Mouse (Mus musculus) myocyte (in vitro differentiated cells): Measurements from ENCODE around the gene Slc25a10. TPM values are rescaled to one million over a fixed set of nuclear protein-coding genes. Genes with fewer than 3 reads are reported as not detected.

Experiments
- H3K27me3 ChIP-seq: one replicate; pipeline ENCODE4 v1.6.1; 2011; ENCODE audit not compliant: control insufficient read depth, insufficient read depth, insufficient read length
- H3K36me3 ChIP-seq: one replicate; pipeline ENCODE4 v1.6.1; 2011; ENCODE audit not compliant: control insufficient read depth, insufficient read depth
- H3K4me2 ChIP-seq: one replicate; pipeline ENCODE4 v1.6.1; 2011; ENCODE audit warnings: low read depth, control low read depth
- H3K4me3 ChIP-seq: one replicate; pipeline ENCODE4 v1.5.1; 2011; ENCODE audit warnings: mild to moderate bottlenecking, control low read depth, moderate library complexity
- H3K79me2 ChIP-seq: one replicate; pipeline ENCODE4 v1.6.1; 2011; ENCODE audit not compliant: control insufficient read depth, insufficient read depth
- H3ac ChIP-seq: one replicate; pipeline ENCODE4 v1.6.1; 2011; ENCODE audit not compliant: control insufficient read depth, insufficient read length
- CEBPB ChIP-seq: IDR thresholded peaks from 2 replicates; pipeline ENCODE4 v1.6.1; 2011; ENCODE audit warnings: mild to moderate bottlenecking, moderate library complexity; ENCODE audit not compliant: poor library complexity, insufficient read depth, severe bottlenecking
- E2F4 ChIP-seq: IDR thresholded peaks from one replicate; pipeline ENCODE4 v1.6.1; 2011; ENCODE audit warnings: mild to moderate bottlenecking, control low read depth, moderate library complexity; ENCODE audit not compliant: insufficient read depth
- MAX ChIP-seq: IDR thresholded peaks from one replicate; pipeline ENCODE4 v1.6.1; 2011; ENCODE audit warnings: low read depth, mild to moderate bottlenecking, control low read depth
- MYOD1 ChIP-seq, 3 experiments: IDR thresholded peaks; one replicate each; pipeline ENCODE4 v1.6.1; 2011; ENCODE audit warnings: control low read depth in 2 of 3, low read depth in 2 of 3, mild to moderate bottlenecking in 2 of 3, moderate library complexity in 1 of 3; ENCODE audit not compliant: insufficient read length in 2 of 3, control insufficient read depth in 1 of 3
- MYOG ChIP-seq, 3 experiments: IDR thresholded peaks; one replicate each; pipeline ENCODE4 v1.6.1; 2011; ENCODE audit warnings: control low read depth in 2 of 3, low read depth in 2 of 3, mild to moderate bottlenecking in 2 of 3; ENCODE audit not compliant: insufficient read length in 2 of 3, control insufficient read depth in 1 of 3, insufficient read depth in 1 of 3
- POLR2A ChIP-seq: IDR thresholded peaks from one replicate; pipeline ENCODE4 v1.6.1; 2011; ENCODE audit warnings: low read depth, mild to moderate bottlenecking, control low read depth, moderate library complexity; ENCODE audit not compliant: insufficient read length
- POLR2AphosphoS2 ChIP-seq: IDR thresholded peaks from one replicate; pipeline ENCODE4 v1.6.1; 2011; ENCODE audit warnings: low read depth, control low read depth; ENCODE audit not compliant: insufficient read length
- REST ChIP-seq: IDR thresholded peaks from one replicate; pipeline ENCODE4 v1.6.1; 2011; ENCODE audit warnings: mild to moderate bottlenecking, control low read depth, moderate library complexity; ENCODE audit not compliant: insufficient read depth, insufficient read length
- SRF ChIP-seq: IDR thresholded peaks from one replicate; pipeline ENCODE4 v1.6.1; 2011; ENCODE audit warnings: low read depth; ENCODE audit not compliant: control insufficient read depth, insufficient read length
- TCF12 ChIP-seq: IDR thresholded peaks from one replicate; pipeline ENCODE4 v1.6.1; 2011; ENCODE audit warnings: mild to moderate bottlenecking, control low read depth; ENCODE audit not compliant: poor library complexity, insufficient read depth, severe bottlenecking
- TCF3 ChIP-seq: IDR thresholded peaks from one replicate; pipeline ENCODE4 v1.6.1; 2011; ENCODE audit warnings: low read depth, control low read depth; ENCODE audit not compliant: insufficient read length
- USF1 ChIP-seq: IDR thresholded peaks from one replicate; pipeline ENCODE4 v1.6.1; 2011; ENCODE audit warnings: low read depth, mild to moderate bottlenecking, control low read depth, moderate library complexity
- polyA plus RNA-seq: library from polyadenylated mRNA; unstranded; fragments of >200 nt; fragmentation: generic; extraction: Trizol; gene quantifications from one replicate; pipeline ENCODE4 v1.2.1, GENCODE M21; 2012; ENCODE audit warnings: missing spikeins

Slc25a10 gene
- polyA plus RNA-seq: 43.8 TPM

GRCm38 (mm10) chr11:120491317-120492023, at the start of gene Slc25a10:
Gene Slc25a10 (plus strand): TSS chr11:120491840.
- TF ChIP-seq USF1: no peak
- no peak for TF ChIP-seq TCF3
- no peak for TF ChIP-seq MAX
- TF ChIP-seq POLR2A: peak; percentile 86
- peak in 1 of 3 experiments; percentile 19 for TF ChIP-seq MYOG (IDR thresholded peaks at IDR 0.05; ENCODE audit: control insufficient read depth in 1 of 3, insufficient read depth in 1 of 3, insufficient read length in 2 of 3, low read depth in 2 of 3)
- peak; percentile 13 for TF ChIP-seq SRF
- TF ChIP-seq E2F4: peak; percentile 83
- peak in 1 of 3 experiments; percentile 48 for TF ChIP-seq MYOD1 (IDR thresholded peaks at IDR 0.05; ENCODE audit: control insufficient read depth in 1 of 3, insufficient read length in 2 of 3, low read depth in 2 of 3)
- peak; percentile 79 for TF ChIP-seq POLR2AphosphoS2
- peak within 1 kb of the TSS; percentile 85 for H3K4me2 ChIP-seq
- peak within 1 kb of the TSS; percentile 68 for H3K4me3 ChIP-seq
- H3K36me3 ChIP-seq: peaks cover 22% of the 10 kb centered on the region
- peak within 1 kb of the TSS; percentile 79 for H3ac ChIP-seq
- H3K27me3 ChIP-seq: no peaks in the 10 kb centered on the region
- H3K79me2 ChIP-seq: peaks cover 14% of the 10 kb centered on the region

- Histone ChIP-seq H3K79me2 (no peaks in the 10 kb centered on the region), H3K4me2 (no peak within 1 kb of the TSS), H3K36me3 (no peaks in the 10 kb centered on the region), H3ac (no peak within 1 kb of the TSS), H3K4me3 (no peak within 1 kb of the TSS), H3K27me3 (peaks cover 5% of the 10 kb centered on the region)
- no peak for TF ChIP-seq SRF
Observed at GRCm38 (mm10) chr11:120442344-120442743, 49.3 kb upstream of the Slc25a10 start, which contains the start of gene Tspan10. Gene Tspan10 (plus strand): TSS chr11:120442644.

GRCm38 (mm10) chr11:120442765-120443280, 48.8 kb upstream of the Slc25a10 start:
- TF ChIP-seq POLR2AphosphoS2 (no peak), MYOG (IDR thresholded peaks at IDR 0.05; ENCODE audit: control insufficient read depth in 1 of 3, insufficient read depth in 1 of 3, insufficient read length in 2 of 3, low read depth in 2 of 3) (no peak), E2F4 (no peak), MAX (no peak), SRF (no peak), CEBPB (no peak), TCF3 (no peak), REST (no peak), MYOD1 (IDR thresholded peaks at IDR 0.05; ENCODE audit: control insufficient read depth in 1 of 3, insufficient read length in 2 of 3, low read depth in 2 of 3) (no peak), USF1 (no peak), TCF12 (no peak), POLR2A (no peak)
- Histone ChIP-seq H3K4me3 (no peak overlapping the region), H3K79me2 (no peaks in the 10 kb centered on the region)

GRCm38 (mm10) chr11:120444106-120444505, 47.5 kb upstream of the Slc25a10 start:
- H3K4me3 ChIP-seq: no peak overlapping the region
- no peak overlapping the region for H3K4me2 ChIP-seq
- TF ChIP-seq REST (no peak), MYOD1 (IDR thresholded peaks at IDR 0.05; ENCODE audit: control insufficient read depth in 1 of 3, insufficient read length in 2 of 3, low read depth in 2 of 3) (no peak), MAX (no peak), TCF12 (no peak), CEBPB (no peak), SRF (no peak), TCF3 (no peak), E2F4 (no peak), MYOG (IDR thresholded peaks at IDR 0.05; ENCODE audit: control insufficient read depth in 1 of 3, insufficient read depth in 1 of 3, insufficient read length in 2 of 3, low read depth in 2 of 3) (no peak), POLR2A (no peak), USF1 (no peak), POLR2AphosphoS2 (no peak)

More at GRCm38 (mm10) chr11:120442765-120443280, 48.8 kb upstream of the Slc25a10 start:
- Histone ChIP-seq H3ac (no peak overlapping the region), H3K36me3 (no peaks in the 10 kb centered on the region), H3K27me3 (peaks cover 5% of the 10 kb centered on the region), H3K4me2 (no peak overlapping the region)

GRCm38 (mm10) chr11:120445475-120445874, 46.2 kb upstream of the Slc25a10 start:
- TF ChIP-seq MYOG (IDR thresholded peaks at IDR 0.05; ENCODE audit: control insufficient read depth in 1 of 3, insufficient read depth in 1 of 3, insufficient read length in 2 of 3, low read depth in 2 of 3) (no peak), MAX (no peak)

More at GRCm38 (mm10) chr11:120444106-120444505, 47.5 kb upstream of the Slc25a10 start:
- Histone ChIP-seq H3K36me3 (no peaks in the 10 kb centered on the region), H3ac (no peak overlapping the region), H3K27me3 (peaks cover 5% of the 10 kb centered on the region), H3K79me2 (no peaks in the 10 kb centered on the region)

More at GRCm38 (mm10) chr11:120445475-120445874, 46.2 kb upstream of the Slc25a10 start:
- H3ac ChIP-seq: no peak overlapping the region
- H3K4me3 ChIP-seq: no peak overlapping the region
- H3K79me2 ChIP-seq: no peaks in the 10 kb centered on the region
- no peak overlapping the region for H3K4me2 ChIP-seq
- no peaks in the 10 kb centered on the region for H3K36me3 ChIP-seq
- H3K27me3 ChIP-seq: peaks cover 5% of the 10 kb centered on the region
